Mouse (Mus musculus) cerebellum, adult 2 months (tissue): ENCODE data around the gene Hcfc1r1. TPM values are rescaled to one million over a fixed set of nuclear protein-coding genes. Genes with fewer than 3 reads are reported as not detected.
A peak's percentile ranks its signal among the peaks of the same experiment; 100 is the strongest.

Experiments
- DNase-seq, 2 experiments: peaks; one replicate each; pipeline ENCODE4 v3.0.0; 2021
- H3K27ac ChIP-seq: fragments of 200-500 bp; 2 replicates; pipeline ENCODE4 v1.5.1; 2012; ENCODE audit warnings: low read length, control low read depth, inconsistent platforms; ENCODE audit not compliant: insufficient read depth
- H3K27me3 ChIP-seq: fragments of 200-500 bp; 2 replicates; pipeline ENCODE4 v1.6.1; 2012; ENCODE audit warnings: inconsistent platforms, mild to moderate bottlenecking, low read length, moderate library complexity; ENCODE audit not compliant: control insufficient read depth, insufficient read depth
- H3K4me1 ChIP-seq: fragments of 200-500 bp; 2 replicates; pipeline ENCODE4 v1.6.1; 2011; ENCODE audit warnings: low read length; ENCODE audit not compliant: control insufficient read depth, insufficient read depth
- H3K4me3 ChIP-seq: fragments of 200-500 bp; replicated peaks from 2 replicates; pipeline ENCODE3; 2011; ENCODE audit warnings: mild to moderate bottlenecking, low read depth, low read length, control low read depth; ENCODE audit not compliant: insufficient read depth
- CTCF ChIP-seq: fragments of 200-500 bp; IDR thresholded peaks from 2 replicates; pipeline ENCODE4 v1.5.1; 2011; ENCODE audit warnings: low read depth, mild to moderate bottlenecking, control low read depth, low read length, moderate library complexity, borderline replicate concordance; ENCODE audit not compliant: insufficient read depth
- POLR2A ChIP-seq: fragments of 200-500 bp; IDR thresholded peaks from 2 replicates; pipeline ENCODE4 v1.6.1; 2011; ENCODE audit warnings: low read length, control low read depth, borderline replicate concordance; ENCODE audit not compliant: insufficient read depth
- WGBS: fragments of 180-500 bp; shearing (Covaris S2); methylation state at CpG from one replicate; pipeline ENCODE4 v1.1.7; 2018; 5-methylcytosine and 5-hydroxymethylcytosine counted together
- polyA plus RNA-seq: library from polyadenylated mRNA; depleted of rRNA; stranded (reverse); fragments of >200 nt; gene quantifications from 2 replicates; pipeline ENCODE4 v1.2.3, GENCODE M21; 2012

Hcfc1r1 gene
- polyA plus RNA-seq, 1 experiment = 173 TPM

GRCm38 (mm10) chr17:23683226-23683625 lies 9.8 kb downstream of the Hcfc1r1 start:
- TF ChIP-seq POLR2A = no peak
- no peak for TF ChIP-seq CTCF
- DNase-seq = no peak
- Histone ChIP-seq H3K27me3 (no peaks in the 10 kb centered on the region), H3K4me3 (no peak overlapping the region), H3K27ac (no peak overlapping the region), H3K4me1 (peaks cover 5% of the 10 kb centered on the region; the same call in 1 of the 2 replicates)
- WGBS = 13% methylated on average over 15 of the region's 15 CpGs

- WGBS = 54% methylated on average over 15 of the region's 15 CpGs
- DNase-seq = no peak
- no peaks in the 10 kb centered on the region for H3K27me3 ChIP-seq
- TF ChIP-seq CTCF = no peak
- TF ChIP-seq POLR2A = no peak
- no peak within 1 kb of the TSS for H3K4me3 ChIP-seq
- H3K27ac ChIP-seq = no peak within 1 kb of the TSS
- H3K4me1 ChIP-seq = peaks cover 5% of the 10 kb centered on the region; the same call in 1 of the 2 replicates
Measured at GRCm38 (mm10) chr17:23683856-23684672, 10.7 kb downstream of the Hcfc1r1 start, which contains the start of gene Cldn9. TSS of gene Cldn9 (minus strand) at chr17:23684026.

GRCm38 (mm10) chr17:23694491-23694890 lies 21.1 kb downstream of the Hcfc1r1 start:
- Histone ChIP-seq H3K27ac (no peak overlapping the region), H3K4me3 (no peak overlapping the region), H3K27me3 (no peaks in the 10 kb centered on the region), H3K4me1 (no peaks in the 10 kb centered on the region; the same call in 1 of the 2 replicates)
- DNase-seq = no peak
- TF ChIP-seq POLR2A (no peak), CTCF (no peak)
- 78% methylated on average over 1 of the region's 1 CpGs for WGBS

- 58% methylated on average over 3 of the region's 3 CpGs for WGBS
- Histone ChIP-seq H3K27me3 (no peaks in the 10 kb centered on the region), H3K27ac (no peak overlapping the region), H3K4me3 (no peak overlapping the region), H3K4me1 (no peaks in the 10 kb centered on the region; the same call in 1 of the 2 replicates)
- no peak for DNase-seq
- TF ChIP-seq CTCF (no peak), POLR2A (no peak)
Measured at GRCm38 (mm10) chr17:23695801-23696200, 22.4 kb downstream of the Hcfc1r1 start.

GRCm38 (mm10) chr17:23699131-23700077 lies 26.0 kb downstream of the Hcfc1r1 start:
- TF ChIP-seq CTCF (no peak), POLR2A (no peak)
- H3K27ac ChIP-seq = peak overlapping the region; percentile 91
- under 1% methylated on average over 97 of the region's 101 CpGs for WGBS
- DNase-seq = peak; percentile 73 to 74
- no peaks in the 10 kb centered on the region for H3K27me3 ChIP-seq
- no peaks in the 10 kb centered on the region; the same call in 1 of the 2 replicates for H3K4me1 ChIP-seq
- peak overlapping the region; percentile 56 for H3K4me3 ChIP-seq

- peak; percentile 95 to 98 for DNase-seq
- WGBS = under 1% methylated on average over 28 of the region's 28 CpGs
- H3K27ac ChIP-seq = peak overlapping the region; percentile 91
- TF ChIP-seq CTCF (peak; percentile 74), POLR2A (peak; percentile 75; the same call in 1 of the 2 replicates)
- no peaks in the 10 kb centered on the region; the same call in none of the 2 replicates for H3K4me1 ChIP-seq
- no peaks in the 10 kb centered on the region for H3K27me3 ChIP-seq
- H3K4me3 ChIP-seq = peak overlapping the region; percentile 56
Measured at GRCm38 (mm10) chr17:23700079-23700478, 26.7 kb downstream of the Hcfc1r1 start.

- H3K27ac ChIP-seq = no peak overlapping the region
- H3K27me3 ChIP-seq = no peaks in the 10 kb centered on the region
- no peak overlapping the region for H3K4me3 ChIP-seq
- 76% methylated on average over 9 of the region's 9 CpGs for WGBS
- DNase-seq = no peak
- no peak for TF ChIP-seq POLR2A
- TF ChIP-seq CTCF = no peak
- no peaks in the 10 kb centered on the region; the same call in none of the 2 replicates for H3K4me1 ChIP-seq
Measured at GRCm38 (mm10) chr17:23703301-23703700, 29.9 kb downstream of the Hcfc1r1 start.
